Mouse (Mus musculus) frontal cortex, adult (tissue): Measurements from ENCODE around the gene Hsf2bp.

ENCODE experiments used
- ATAC-seq: cut with Nextera tagmentation; 2 replicates; pipeline ENCODE4 v1.9.2; 2017; ENCODE audit warnings: mild to moderate bottlenecking, moderate library complexity, mixed read lengths; ENCODE audit not compliant: low TSS enrichment

Hsf2bp gene

DNA sequence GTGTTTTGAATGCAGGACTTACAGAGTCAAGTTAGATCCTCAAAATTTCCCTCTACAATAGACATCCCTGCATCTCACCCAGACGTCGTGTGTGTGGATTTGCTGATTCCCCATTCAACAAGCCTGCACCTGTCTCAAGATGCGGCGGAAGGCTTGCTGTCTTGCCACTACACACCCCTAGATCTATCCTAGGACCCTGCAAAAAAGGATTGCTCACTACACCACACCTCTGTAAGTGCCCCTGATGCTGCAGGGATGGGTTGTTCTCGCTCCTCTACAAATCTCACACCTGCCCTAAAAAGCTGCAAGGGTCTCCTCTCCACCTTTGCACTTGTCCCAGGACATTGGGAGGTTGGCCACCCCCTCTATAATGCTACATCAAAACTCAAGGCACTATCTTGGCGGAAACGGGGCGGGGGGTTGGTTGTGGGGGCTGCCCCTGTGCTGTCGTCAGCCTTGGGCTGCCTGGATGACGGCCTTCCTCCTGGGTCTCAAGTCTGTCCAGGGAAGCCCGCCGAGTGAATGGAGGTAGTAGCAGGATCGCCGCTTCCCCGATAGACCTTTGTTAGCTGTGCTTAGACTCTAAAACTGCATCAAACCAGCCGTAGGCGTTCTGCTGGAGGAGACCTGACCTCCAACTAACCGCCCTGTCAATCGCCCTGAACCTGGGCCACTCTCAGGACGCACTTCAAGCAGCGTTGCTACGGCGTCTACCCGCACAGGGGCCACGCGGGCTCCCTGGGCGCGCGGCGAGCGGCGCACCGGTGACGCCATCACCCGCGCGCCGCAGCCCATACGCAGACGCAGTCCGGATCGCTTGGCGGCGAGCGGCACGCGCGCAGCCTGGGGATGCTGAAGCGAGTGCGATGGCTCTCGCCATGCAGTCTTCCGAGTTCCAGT is at the start of gene Hsf2bp, which contains the start of gene Rrp1b:
Gene Hsf2bp (minus strand): TSS at position 741 of the 900 bp plus-strand sequence.
Gene Rrp1b (plus strand): TSS at position 492 of the 900 bp plus-strand sequence.
- peak; percentile 98 for ATAC-seq

DNA sequence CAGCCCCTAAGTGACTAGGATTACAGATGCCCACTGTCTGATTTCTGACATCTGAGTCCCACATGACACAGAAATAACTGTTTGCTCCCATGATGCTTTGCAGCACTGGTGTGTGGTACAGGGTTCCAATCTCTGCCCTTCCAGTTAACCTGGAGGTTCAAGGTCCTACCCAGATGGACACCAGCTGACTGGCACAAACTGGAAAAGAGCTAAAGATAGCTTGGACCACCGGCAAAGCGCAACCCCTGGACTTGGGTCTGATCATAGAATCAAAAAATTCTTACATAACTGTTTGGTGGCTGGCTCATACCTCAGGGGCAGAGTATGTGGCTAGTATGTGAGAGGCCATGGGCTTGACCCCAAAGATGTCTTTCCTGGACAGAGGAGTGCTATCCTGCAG is 47.2 kb upstream of the Hsf2bp start:
- ATAC-seq: no peak

DNA sequence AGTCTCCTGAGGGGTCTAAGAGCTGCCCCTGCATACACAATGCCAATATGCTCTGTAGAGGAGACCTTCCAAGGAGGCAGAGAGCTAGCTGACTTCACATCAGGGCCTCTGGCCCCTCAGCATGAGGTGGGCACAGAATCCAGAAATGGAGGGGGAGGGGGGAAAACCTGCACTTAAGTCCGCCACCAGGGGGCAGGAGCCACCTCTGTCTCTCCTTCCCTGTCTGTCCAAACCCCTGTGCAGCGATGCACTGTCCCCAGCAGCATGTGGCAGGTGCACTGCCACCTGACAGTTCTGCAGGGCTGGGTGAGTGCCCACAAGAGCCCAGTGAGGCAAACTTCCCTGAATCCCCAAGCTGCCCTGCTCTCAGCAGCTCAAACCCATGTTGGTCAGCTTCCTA is 39.0 kb upstream of the Hsf2bp start:
- peak; percentile 62; the same call in 1 of the 2 replicates for ATAC-seq

DNA sequence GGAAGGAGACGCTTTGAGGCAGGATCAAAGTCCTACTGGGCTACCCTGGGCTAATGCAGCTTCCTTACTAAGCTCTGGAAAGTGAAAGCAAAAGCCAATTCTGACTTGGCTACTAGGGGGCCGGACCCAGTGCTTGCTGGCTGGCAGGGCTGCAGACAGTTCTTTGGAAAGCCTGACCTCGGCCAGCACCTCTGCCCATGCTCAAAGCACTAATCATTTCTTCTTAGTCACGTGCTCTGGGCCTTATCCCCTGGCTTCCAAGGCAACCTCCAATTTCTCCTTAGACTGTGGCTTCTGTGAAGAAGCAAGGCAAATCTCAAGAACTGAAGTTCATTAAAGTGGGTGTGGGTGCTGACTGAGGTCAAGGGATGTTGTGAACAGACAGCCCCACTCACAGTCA is 38.5 kb upstream of the Hsf2bp start:
- no peak for ATAC-seq

DNA sequence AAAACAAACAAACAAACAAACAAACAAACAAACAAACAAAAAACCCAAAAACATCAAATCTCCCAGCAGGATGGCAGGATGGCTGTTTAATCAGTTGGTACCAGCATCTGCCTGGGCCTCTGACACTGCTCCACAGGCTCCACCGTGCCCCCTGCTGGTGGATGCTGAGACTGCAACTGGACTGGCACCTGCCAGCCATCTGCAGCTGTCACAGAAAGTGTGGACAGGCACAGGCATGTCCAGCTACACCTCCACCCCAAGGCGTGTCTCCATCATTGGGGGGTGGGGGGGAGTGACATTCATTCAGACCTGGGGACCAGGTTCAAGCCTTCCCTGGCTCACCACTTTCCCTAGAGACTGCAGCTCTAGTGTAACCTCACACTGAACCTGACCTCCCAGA is 37.2 kb upstream of the Hsf2bp start:
- peak; percentile 64; the same call in 1 of the 2 replicates for ATAC-seq

DNA sequence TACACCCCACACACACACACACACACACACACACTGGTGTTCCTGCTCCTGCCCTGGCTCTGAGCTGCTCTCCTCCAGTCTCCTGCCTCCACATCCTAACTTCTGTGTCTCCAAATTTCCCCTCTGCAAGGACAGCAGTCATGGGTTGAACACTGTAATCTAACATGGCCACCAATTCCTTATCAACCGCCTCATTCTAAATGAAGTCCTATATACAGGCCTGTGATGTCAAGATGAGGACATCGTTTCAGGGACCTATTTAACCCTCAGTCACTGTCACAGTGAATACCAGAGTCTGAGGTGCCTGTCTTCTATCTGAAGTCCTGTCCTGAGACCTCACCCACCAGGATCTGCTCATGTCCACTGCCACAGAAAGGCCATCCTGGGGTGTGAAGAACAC is 32.7 kb upstream of the Hsf2bp start:
- no peak for ATAC-seq

DNA sequence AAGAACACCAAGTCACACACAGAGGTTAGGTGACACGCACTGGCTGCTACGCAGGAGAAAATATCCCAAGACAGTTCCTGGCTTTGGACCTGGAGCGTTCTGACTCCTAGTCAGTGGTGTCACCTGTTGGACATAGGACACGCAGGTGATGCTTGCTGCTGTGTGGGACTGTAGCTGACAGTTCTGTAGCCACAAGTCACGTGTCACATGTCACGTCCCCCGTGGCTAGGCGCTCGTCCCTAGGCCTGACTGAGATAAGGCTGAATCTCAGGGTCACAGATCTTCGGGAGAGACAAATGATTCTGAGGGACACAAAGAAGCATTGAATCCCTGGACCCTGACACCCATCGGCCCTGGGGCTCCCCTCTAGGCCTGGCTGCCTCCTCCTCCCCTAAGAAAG is 32.2 kb upstream of the Hsf2bp start:
- no peak for ATAC-seq

DNA sequence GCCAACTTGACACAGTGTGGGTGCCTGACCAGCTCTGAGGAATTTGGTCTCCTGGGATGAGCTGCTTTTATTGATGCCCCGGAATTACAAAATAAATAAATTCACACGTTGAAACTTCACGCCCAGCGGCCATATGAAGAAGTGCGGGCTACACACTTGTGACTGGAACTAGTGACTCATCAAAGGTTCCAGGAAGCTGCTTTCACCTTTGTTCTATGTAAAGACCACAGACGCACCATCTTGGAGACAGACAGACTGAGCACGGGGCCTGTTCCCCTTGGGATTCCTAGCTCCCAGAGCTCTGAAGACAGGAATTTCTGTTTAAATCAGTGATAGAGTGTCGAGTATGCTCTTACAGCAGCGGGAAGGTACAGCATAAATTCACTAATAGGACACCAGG is 31.4 kb upstream of the Hsf2bp start:
- ATAC-seq: no peak

DNA sequence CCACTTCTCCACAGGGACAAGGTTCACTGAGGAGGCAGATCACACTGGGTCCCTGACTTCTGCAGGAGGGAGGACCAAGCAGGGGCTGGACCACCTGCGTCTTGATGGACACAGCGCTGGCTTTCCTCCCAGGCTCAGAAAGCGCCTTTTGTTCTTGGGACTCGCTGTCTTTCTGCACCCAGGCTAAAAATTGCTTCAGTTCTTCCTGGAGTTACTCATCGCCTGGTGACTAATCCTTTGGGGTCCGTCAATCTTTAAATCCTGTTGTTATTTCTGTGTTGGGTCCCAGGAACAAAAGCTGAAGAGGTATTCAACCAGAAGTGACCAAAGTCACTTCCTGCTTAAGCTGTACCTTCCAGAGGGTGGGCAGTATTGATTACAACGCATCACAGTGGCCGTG is 28.6 kb upstream of the Hsf2bp start:
- peak; percentile 47; the same call in 1 of the 2 replicates for ATAC-seq

DNA sequence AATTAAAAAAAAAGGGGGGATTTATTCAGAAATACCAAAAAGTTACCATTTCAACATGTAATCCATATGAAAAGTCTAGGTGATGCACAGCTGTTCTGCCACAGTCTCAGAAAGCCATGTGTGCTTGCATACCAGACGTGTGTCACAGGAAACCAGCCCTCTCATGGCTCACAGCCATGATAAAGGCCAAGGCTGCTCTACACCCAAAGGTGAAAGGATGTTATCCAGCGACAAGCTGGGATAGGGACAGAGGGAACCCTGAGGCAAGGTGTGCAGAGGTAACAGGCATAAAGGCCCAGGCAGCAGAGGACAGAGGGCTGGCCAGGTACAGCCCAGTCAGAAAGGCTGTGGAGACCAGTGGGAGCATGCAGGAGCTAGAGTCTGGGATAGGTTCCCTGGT is 27.5 kb upstream of the Hsf2bp start:
- ATAC-seq: no peak

DNA sequence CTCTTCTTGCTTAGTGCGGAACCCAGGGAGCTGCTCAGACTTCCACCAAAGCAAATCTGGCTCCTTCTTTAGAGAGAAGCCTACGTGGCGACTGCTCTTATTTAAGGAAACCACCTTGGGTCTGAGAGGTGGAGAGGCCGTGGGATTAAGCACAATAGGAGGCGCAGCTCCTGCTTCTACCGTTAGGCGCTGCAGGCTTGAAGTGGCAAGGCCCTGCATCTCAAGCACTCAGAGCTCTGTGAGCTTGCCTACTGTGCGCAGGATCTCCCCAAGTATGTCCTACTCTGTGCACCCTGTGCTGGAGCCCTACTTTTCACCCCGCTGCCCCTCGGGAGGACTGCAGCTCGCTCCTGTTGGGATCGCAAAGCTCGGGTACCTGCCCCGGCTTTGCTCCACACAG is 25.1 kb upstream of the Hsf2bp start:
- ATAC-seq: no peak

DNA sequence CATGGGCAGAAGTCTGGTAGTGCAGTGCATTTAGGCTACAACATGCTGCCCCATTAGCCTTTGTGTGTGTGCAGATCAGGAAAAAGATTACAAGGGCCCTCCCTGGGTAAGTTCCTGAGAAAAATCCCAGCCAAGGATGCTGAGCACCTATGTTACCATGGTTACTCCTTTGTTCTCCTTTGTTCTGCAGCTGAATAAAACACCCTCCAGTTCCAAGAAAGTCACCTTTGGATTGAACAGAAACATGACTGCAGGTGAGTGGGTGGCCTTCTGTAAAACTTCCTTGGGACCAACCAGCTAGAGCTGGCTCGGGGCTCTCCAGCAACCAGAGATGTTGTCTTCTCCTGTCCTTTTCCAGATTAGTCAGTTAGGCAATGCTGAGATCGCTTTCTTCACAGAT is 22.9 kb upstream of the Hsf2bp start:
- ATAC-seq: no peak

DNA sequence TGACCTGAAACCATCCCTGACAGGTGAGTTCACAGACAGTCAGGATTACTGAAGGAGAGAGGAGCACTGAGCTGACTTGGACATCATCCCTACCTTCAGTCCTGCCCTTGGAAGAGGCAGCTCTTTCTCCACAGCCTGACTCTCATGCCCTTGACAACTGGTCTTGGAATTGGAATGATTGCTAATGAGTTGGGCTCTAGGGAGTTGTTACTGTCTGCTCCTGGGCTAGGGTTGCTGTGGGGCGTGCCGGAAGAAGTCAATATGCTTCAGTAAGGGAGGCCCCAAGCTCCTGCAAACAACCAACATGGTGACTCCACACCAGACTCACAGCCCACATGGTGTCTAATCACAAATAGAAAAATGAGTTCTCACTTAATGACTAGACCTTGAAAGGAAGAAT is 21.7 kb upstream of the Hsf2bp start:
- no peak for ATAC-seq

DNA sequence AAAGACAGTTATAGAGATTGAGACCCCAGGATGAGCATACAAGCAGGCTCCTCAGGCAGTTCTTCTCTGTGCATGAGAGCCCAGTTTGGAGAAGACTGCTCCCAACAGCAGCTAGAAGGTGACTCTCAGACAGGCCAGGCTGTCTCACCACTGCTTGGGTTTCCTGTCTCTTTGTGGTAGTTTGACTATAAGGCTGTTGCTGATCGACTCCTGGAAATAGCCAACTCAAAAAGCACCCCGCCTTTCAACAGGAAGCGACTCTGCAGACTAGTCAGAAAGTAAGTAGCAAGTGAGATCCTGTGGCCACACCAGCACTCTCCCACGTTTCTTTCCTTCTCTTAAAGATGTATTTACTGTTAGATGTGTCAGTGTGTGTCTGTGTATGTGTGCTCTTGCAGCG is 17.5 kb upstream of the Hsf2bp start:
- ATAC-seq: no peak

DNA sequence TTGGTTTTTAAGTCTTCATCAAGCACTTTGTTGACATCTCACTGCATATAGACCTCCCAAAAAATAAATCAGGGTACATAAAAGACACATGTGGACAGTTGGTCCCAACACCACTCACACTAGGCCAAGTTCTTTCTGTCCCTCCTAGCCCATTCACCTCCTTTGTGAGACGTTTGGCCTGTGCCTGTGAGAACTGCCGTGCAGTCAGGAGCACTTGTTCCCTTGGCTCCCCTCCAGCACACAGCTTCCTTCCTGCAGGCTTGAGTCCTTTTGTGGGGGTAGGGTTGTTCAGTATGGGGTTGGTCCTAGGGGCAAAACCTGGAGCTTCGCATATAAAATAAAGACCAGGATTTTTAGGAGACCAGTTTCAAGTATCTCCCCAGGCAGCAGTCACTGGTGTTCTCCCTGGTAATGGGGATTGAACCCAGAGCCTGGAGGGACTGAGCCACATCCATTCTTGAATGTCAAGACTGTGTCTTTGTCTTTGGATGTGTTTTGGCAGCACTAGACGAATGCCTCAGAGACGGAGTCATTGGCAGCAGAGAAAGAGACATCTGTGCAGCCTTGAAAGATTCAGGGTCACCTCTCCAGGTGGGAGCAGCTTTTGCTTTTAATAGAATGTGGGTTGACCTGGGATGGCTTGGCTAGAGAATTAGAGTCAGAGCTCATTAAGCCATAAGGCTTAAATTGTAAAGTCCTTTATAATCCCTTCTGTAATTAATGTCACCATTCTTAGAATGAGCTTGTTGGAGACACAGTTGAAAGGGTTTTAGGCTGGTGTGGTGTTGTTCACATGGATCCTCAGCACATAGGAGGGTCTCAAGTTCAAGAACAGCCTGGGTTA is 16.3 kb upstream of the Hsf2bp start:
- no peak for ATAC-seq

DNA sequence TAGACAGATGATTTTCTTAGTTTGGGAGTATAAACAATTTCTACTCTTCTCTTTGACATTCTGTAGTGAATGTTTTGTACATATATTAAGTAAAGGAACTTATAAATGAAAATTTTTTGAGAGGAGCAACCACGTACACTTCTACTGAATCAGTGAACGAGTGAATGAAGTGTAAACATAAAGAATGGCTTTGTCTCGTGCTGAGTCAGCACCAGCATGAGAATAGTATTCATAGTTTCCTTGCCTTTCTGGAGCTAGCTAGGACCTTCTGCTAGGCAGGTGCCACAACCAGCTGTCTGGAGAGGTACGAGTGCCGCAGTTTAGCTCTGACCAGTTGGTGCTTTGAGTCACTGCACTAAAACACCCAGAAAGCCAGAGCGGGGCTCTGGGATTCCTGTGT is 14.5 kb upstream of the Hsf2bp start:
- no peak for ATAC-seq

DNA sequence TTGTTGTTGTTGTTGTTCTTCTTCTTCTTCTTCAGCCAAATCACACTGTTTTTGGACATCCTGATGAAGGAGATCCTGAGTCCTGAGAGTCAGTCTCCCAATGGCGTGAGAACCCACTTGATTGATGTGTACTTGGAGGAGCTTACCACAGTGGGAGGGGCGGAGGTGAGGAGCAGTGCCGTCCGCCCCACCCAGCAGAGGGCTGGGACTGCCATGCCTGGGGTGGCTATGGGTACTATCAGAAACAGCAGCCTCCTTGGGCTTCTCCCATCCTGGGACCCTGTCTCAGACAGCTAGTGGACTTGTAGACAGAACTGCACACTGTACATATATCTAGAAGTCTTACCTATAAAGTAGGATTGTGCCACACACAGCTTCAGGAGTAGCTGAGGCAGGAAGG is 13.8 kb upstream of the Hsf2bp start:
- no peak for ATAC-seq

DNA sequence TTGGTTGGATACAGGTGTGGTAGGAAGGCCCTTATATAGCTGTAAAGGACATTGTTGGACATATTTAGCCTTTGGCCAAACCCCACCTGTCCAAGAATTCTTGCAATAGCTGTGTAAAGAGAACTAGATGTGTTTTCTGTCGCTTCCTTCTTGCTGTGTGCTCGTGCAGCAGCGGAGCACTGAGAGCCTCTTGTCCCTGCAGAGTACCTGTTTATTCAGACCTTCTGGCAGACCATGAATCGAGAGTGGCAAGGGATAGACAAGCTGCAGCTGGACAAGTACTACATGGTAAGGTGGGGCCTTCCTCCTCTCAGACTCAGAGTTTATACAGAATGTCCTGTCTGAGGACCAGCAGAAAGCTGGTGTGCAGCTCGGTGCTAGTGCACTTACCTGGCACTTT is 12.2 kb upstream of the Hsf2bp start:
- no peak for ATAC-seq

DNA sequence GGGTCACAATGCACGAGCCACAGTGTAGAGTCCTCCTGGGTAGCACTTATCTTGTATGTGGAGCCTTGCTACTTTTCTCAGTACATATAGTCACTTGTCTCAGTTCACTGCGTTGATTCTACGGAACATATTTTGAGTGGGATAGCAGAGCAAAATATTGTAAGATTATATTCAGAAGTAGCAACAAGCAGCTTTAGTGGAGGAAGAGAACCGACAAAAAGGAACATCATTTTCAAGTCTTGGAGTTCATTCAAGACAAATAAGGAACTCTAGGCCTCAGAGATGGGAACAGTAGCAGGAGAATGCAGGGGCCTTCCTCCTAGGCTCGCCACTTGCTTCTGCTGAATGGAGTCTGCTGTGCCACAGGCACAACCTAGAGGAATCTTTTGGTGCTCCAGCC is 10.4 kb upstream of the Hsf2bp start:
- ATAC-seq: peak; percentile 95

DNA sequence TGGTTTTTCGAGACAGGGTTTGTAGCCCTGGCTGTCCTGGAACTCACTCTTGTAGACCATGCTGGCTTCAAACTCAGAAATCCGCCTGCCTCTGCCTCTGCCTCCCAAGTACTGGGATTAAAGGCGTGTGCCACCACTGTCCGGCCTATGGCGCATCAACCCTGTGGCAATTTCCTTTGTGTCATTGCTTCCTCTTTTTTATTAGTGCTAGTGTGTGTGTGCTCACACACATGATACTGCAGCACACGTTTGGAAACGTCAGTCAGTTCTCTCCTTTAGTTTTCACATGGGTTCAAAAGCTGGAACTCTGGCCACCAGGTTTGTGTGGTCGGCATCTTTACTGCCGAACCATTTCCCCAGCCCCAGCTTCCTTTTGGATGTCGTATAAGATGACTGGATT is 4.1 kb upstream of the Hsf2bp start:
- ATAC-seq: no peak

DNA sequence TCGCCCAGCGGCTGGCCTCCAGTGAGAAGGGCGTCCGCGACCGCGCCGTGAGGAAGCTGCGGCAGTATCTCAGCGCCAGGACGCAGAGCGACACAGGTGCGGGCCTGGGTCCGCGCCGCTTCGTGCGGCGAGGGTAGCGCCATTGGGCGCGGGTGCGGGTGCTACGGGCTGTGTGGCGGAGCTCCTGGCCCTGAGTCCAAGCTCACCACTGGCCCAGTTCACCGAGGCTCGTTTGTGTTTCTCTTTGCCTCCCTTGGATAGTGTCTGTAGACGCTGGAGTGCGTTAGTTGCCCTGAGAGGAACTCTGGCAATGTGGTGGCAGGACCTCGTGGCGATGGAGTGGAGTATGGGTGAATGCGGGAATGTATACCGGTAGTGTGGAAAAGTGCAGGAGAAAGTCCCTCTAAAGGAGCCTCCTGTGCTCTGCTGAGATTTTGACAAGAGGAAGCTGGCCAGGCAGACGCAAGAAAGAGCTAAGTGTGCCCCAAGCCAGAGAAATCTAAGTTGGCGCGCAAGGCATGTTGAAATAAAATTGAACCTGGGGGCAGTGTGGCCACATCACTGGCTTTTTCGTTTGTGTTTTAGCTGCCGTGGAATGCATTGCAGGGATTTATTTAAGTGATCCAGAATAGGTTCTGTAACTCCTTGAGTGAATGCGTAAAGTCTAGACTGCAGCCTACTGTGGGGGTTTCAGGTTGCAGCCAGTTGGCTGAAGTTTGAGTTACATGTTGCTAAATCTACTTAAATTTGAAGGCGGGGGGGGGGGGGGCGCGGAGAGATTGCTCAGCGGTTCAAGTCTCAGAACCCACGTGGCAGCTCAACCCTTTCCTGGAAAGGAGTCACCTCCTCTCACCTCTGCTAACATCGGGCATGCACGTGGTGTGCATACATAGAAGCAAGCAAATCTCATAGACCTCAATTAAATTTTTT is 625 bp upstream of the Hsf2bp start:
- peak; percentile 48; the same call in 1 of the 2 replicates for ATAC-seq

DNA sequence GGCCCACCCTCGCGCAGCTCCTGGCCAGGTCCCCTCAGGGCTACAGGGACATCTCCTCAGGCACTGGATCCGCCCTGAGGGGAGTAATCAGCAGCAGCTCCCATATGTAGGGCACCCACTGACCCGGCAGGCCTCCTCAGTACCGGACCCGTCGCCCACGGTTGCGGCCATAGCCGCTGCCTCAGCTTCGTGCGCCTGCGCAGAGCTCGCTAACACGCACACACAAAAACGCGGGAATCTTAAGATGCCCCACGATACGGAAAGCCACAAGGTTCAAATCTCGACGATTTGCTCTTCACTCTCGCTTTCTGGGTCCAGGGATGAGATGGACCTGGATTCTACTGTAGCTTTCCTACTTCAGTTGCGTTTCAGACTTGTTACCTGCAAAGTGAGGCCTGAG is 1.8 kb downstream of the Hsf2bp start:
- no peak for ATAC-seq
